Mouse (Mus musculus) hindbrain, embryonic 14.5 days (tissue): ENCODE measurements at regions not wholly inside any gene's neighbourhood (a gene's known extent, or its start where the extent isn't known, plus 50 kb on each side); places are given as distances from the start of the nearest gene placed in this dataset.
A peak's percentile ranks its signal among the peaks of the same experiment; 100 is the strongest.

Source experiments
- ATAC-seq: fragments of 200-750 bp; cut with Nextera tagmentation; 2 replicates; pipeline ENCODE4 v1.8.0; 2017; ENCODE audit warnings: moderate number of reproducible peaks, mild to moderate bottlenecking, moderate TSS enrichment, moderate library complexity; ENCODE audit not compliant: low FRiP score
- DNase-seq: peaks from one replicate; pipeline ENCODE4 v3.0.0-alpha.2; 2015; ENCODE audit warnings: low spot score
- H3K27ac ChIP-seq: fragments of 300-500 bp; sonication (generic); 2 replicates; pipeline ENCODE4 v1.5.1; 2014; ENCODE audit warnings: mild to moderate bottlenecking, moderate library complexity
- H3K27me3 ChIP-seq: fragments of 300-500 bp; sonication (generic); 2 replicates; pipeline ENCODE4 v1.6.1; 2014; ENCODE audit warnings: mild to moderate bottlenecking, low read length, mixed read lengths; ENCODE audit not compliant: control insufficient read depth, insufficient read depth
- H3K36me3 ChIP-seq: fragments of 300-500 bp; sonication (generic); replicated peaks from 2 replicates; pipeline ENCODE4 v1.6.1; 2014; ENCODE audit not compliant: control insufficient read depth, insufficient read depth
- H3K4me1 ChIP-seq: fragments of 300-500 bp; sonication (generic); replicated peaks from 2 replicates; pipeline ENCODE4 v1.6.1; 2014; ENCODE audit warnings: antibody characterized with exemption, low read length, mixed read lengths; ENCODE audit not compliant: control insufficient read depth, insufficient read depth
- H3K4me2 ChIP-seq: fragments of 300-500 bp; sonication (generic); replicated peaks from 2 replicates; pipeline ENCODE4 v1.6.1; 2014; ENCODE audit warnings: mild to moderate bottlenecking, moderate library complexity
- H3K4me3 ChIP-seq: fragments of 300-500 bp; sonication (generic); replicated peaks from 2 replicates; pipeline ENCODE4 v1.5.1; 2014; ENCODE audit warnings: mild to moderate bottlenecking, low read length
- H3K9ac ChIP-seq: fragments of 300-500 bp; sonication (generic); 2 replicates; pipeline ENCODE4 v1.6.1; 2014
- H3K9me3 ChIP-seq: fragments of 300-500 bp; sonication (generic); 2 replicates; pipeline ENCODE4 v1.6.1; 2016; ENCODE audit warnings: low read length; ENCODE audit not compliant: control insufficient read depth
- WGBS: fragments of 180-500 bp; shearing (Covaris S2); extraction: QIAGEN DNeasy Blood & Tissue Kit; methylation state at CpG from one replicate; pipeline ENCODE4 v1.1.7; 2014; 5-methylcytosine and 5-hydroxymethylcytosine counted together

- no peak overlapping the region for H3K4me3 ChIP-seq
- H3K27me3 ChIP-seq, result no peaks in the 10 kb centered on the region
- no peak overlapping the region for H3K9ac ChIP-seq
- no peaks in the 10 kb centered on the region for H3K4me1 ChIP-seq
- H3K36me3 ChIP-seq, result no peaks in the 10 kb centered on the region
- ATAC-seq (no peak), DNase-seq (no peak)
- WGBS, result 87% methylated on average over 5 of the region's 5 CpGs
- no peak overlapping the region for H3K4me2 ChIP-seq
- H3K27ac ChIP-seq, result no peak overlapping the region
- H3K9me3 ChIP-seq, result no peaks in the 10 kb centered on the region
Measured at GRCm38 (mm10) chr10:126815730-126816129, 85.4 kb downstream of the Atp23 start.

GRCm38 (mm10) chr10:126814968-126815367 lies 86.2 kb downstream of the Atp23 start:
- ATAC-seq, result no peak
- Histone ChIP-seq H3K9me3 (no peaks in the 10 kb centered on the region), H3K27me3 (no peaks in the 10 kb centered on the region), H3K9ac (no peak overlapping the region), H3K27ac (no peak overlapping the region), H3K4me1 (no peaks in the 10 kb centered on the region), H3K4me2 (no peak overlapping the region), H3K36me3 (no peaks in the 10 kb centered on the region), H3K4me3 (no peak overlapping the region)
- DNase-seq, result no peak
- 91% methylated on average over 18 of the region's 18 CpGs for WGBS

- WGBS, result 87% methylated on average over 6 of the region's 6 CpGs
- Histone ChIP-seq H3K9ac (no peak overlapping the region), H3K4me2 (no peak overlapping the region), H3K4me1 (no peaks in the 10 kb centered on the region; the same call in 1 of the 2 replicates), H3K4me3 (no peak overlapping the region), H3K27me3 (no peaks in the 10 kb centered on the region), H3K9me3 (no peaks in the 10 kb centered on the region), H3K36me3 (no peaks in the 10 kb centered on the region), H3K27ac (no peak overlapping the region)
- ATAC-seq, result no peak
- no peak for DNase-seq
Measured at GRCm38 (mm10) chr10:126813051-126813593, 88.0 kb downstream of the Atp23 start.

- ATAC-seq, result peak; percentile 25; the same call in 1 of the 2 replicates
Measured at GRCm38 (mm10) chr10:126812243-126812755, 88.9 kb downstream of the Atp23 start.

GRCm38 (mm10) chr10:126810346-126811095 lies 90.6 kb downstream of the Atp23 start:
- Histone ChIP-seq H3K27ac (no peak overlapping the region), H3K4me1 (no peaks in the 10 kb centered on the region; the same call in 1 of the 2 replicates), H3K4me3 (no peak overlapping the region), H3K4me2 (no peak overlapping the region), H3K9me3 (no peaks in the 10 kb centered on the region), H3K36me3 (no peaks in the 10 kb centered on the region), H3K27me3 (no peaks in the 10 kb centered on the region), H3K9ac (no peak overlapping the region)
- 68% methylated on average over 11 of the region's 11 CpGs for WGBS
- ATAC-seq, result no peak; the same call in 1 of the 2 replicates
- no peak for DNase-seq

More at GRCm38 (mm10) chr10:126812243-126812755, 88.9 kb downstream of the Atp23 start:
- no peaks in the 10 kb centered on the region for H3K36me3 ChIP-seq
- no peak overlapping the region for H3K27ac ChIP-seq
- WGBS, result 66% methylated on average over 7 of the region's 7 CpGs
- H3K4me2 ChIP-seq, result no peak overlapping the region
- DNase-seq, result no peak
- no peaks in the 10 kb centered on the region for H3K9me3 ChIP-seq
- no peak overlapping the region for H3K4me3 ChIP-seq
- H3K27me3 ChIP-seq, result no peaks in the 10 kb centered on the region
- H3K4me1 ChIP-seq, result no peaks in the 10 kb centered on the region; the same call in 1 of the 2 replicates
- no peak overlapping the region for H3K9ac ChIP-seq

- no peaks in the 10 kb centered on the region; the same call in 1 of the 2 replicates for H3K4me1 ChIP-seq
- peak overlapping the region; percentile 39; the same call in 1 of the 2 replicates for H3K9ac ChIP-seq
- no peak overlapping the region; the same call in 1 of the 2 replicates for H3K4me3 ChIP-seq
- no peaks in the 10 kb centered on the region for H3K9me3 ChIP-seq
- WGBS, result 41% methylated on average over 17 of the region's 17 CpGs
- peak; percentile 59 for DNase-seq
- H3K27me3 ChIP-seq, result no peaks in the 10 kb centered on the region
- no peak for ATAC-seq
- peak overlapping the region; percentile 48 for H3K4me2 ChIP-seq
- H3K36me3 ChIP-seq, result no peaks in the 10 kb centered on the region
- 0 out of 2 replicates have a peak overlapping the region, but pooled peaks have one; percentile 24 for H3K27ac ChIP-seq
Measured at GRCm38 (mm10) chr10:126809587-126809986, 91.6 kb downstream of the Atp23 start.

- Histone ChIP-seq H3K4me1 (no peaks in the 10 kb centered on the region; the same call in 1 of the 2 replicates), H3K9ac (no peak overlapping the region), H3K4me2 (no peak overlapping the region), H3K36me3 (no peaks in the 10 kb centered on the region), H3K9me3 (no peaks in the 10 kb centered on the region), H3K27ac (no peak overlapping the region), H3K4me3 (no peak overlapping the region), H3K27me3 (no peaks in the 10 kb centered on the region)
- WGBS, result 95% methylated on average over 4 of the region's 4 CpGs
- ATAC-seq (no peak), DNase-seq (no peak)
Measured at GRCm38 (mm10) chr10:126806881-126807280, 94.3 kb downstream of the Atp23 start.

GRCm38 (mm10) chr10:126802732-126803131 lies 98.4 kb downstream of the Atp23 start:
- ATAC-seq, result no peak
- Histone ChIP-seq H3K27ac (no peak overlapping the region), H3K4me2 (no peak overlapping the region), H3K4me1 (no peaks in the 10 kb centered on the region), H3K9me3 (no peaks in the 10 kb centered on the region), H3K27me3 (no peaks in the 10 kb centered on the region), H3K36me3 (no peaks in the 10 kb centered on the region), H3K4me3 (no peak overlapping the region), H3K9ac (no peak overlapping the region)
- WGBS, result 78% methylated on average over 4 of the region's 4 CpGs
- DNase-seq, result no peak

GRCm38 (mm10) chr10:126799393-126799792 lies 101.8 kb downstream of the Atp23 start:
- WGBS, result 49% methylated on average over 4 of the region's 4 CpGs

More at GRCm38 (mm10) chr10:126799393-126799792, 101.8 kb downstream of the Atp23 start:
- H3K4me3 ChIP-seq, result no peak overlapping the region
- no peaks in the 10 kb centered on the region for H3K9me3 ChIP-seq
- DNase-seq (no peak), ATAC-seq (no peak)
- no peaks in the 10 kb centered on the region for H3K4me1 ChIP-seq
- no peaks in the 10 kb centered on the region for H3K27me3 ChIP-seq
- H3K27ac ChIP-seq, result no peak overlapping the region
- no peak overlapping the region for H3K4me2 ChIP-seq
- H3K9ac ChIP-seq, result no peak overlapping the region
- no peaks in the 10 kb centered on the region for H3K36me3 ChIP-seq
